Mouse (Mus musculus) kidney, postnatal 0 days (tissue): ENCODE data around the gene Gm10134. TPM values are rescaled to one million over a fixed set of nuclear protein-coding genes. Genes with fewer than 3 reads are reported as not detected.

Source experiments
- ATAC-seq: fragments of 200-750 bp; cut with Nextera tagmentation; replicated peaks from 2 replicates; pipeline ENCODE4 v1.8.0; 2017; ENCODE audit warnings: low read depth, moderate number of reproducible peaks, moderate TSS enrichment, moderate library complexity; ENCODE audit not compliant: low FRiP score
- DNase-seq: peaks from one replicate; pipeline ENCODE4 v3.0.0-alpha.2; 2016; ENCODE audit warnings: low spot score
- H3K27ac ChIP-seq: fragments of 300-500 bp; sonication (generic); 2 replicates; pipeline ENCODE4 v1.5.1; 2014; ENCODE audit warnings: mild to moderate bottlenecking
- H3K27me3 ChIP-seq: fragments of 300-500 bp; sonication (generic); 2 replicates; pipeline ENCODE4 v1.6.1; 2014; ENCODE audit warnings: low read length, mixed read lengths; ENCODE audit not compliant: insufficient read depth
- H3K36me3 ChIP-seq: fragments of 300-500 bp; sonication (generic); 2 replicates; pipeline ENCODE4 v1.6.1; 2014; ENCODE audit warnings: low read length, mixed read lengths; ENCODE audit not compliant: insufficient read depth
- H3K4me1 ChIP-seq: fragments of 300-500 bp; sonication (generic); replicated peaks from 2 replicates; pipeline ENCODE4 v1.6.1; 2014; ENCODE audit warnings: antibody characterized with exemption, low read length, mixed read lengths; ENCODE audit not compliant: insufficient read depth
- H3K4me2 ChIP-seq: fragments of 300-500 bp; sonication (generic); 2 replicates; pipeline ENCODE4 v1.6.1; 2014; ENCODE audit warnings: mild to moderate bottlenecking, low read length, moderate library complexity, mixed read lengths
- H3K4me3 ChIP-seq: fragments of 300-500 bp; sonication (generic); replicated peaks from 2 replicates; pipeline ENCODE4 v1.5.1; 2014; ENCODE audit warnings: low read depth, low read length
- H3K9ac ChIP-seq: fragments of 300-500 bp; sonication (generic); 2 replicates; pipeline ENCODE4 v1.6.1; 2014; ENCODE audit warnings: low read depth, low read length
- H3K9me3 ChIP-seq: fragments of 300-500 bp; sonication (generic); replicated peaks from 2 replicates; pipeline ENCODE4 v1.6.1; 2016; ENCODE audit warnings: low read length, inconsistent platforms, mixed read lengths
- CTCF ChIP-seq: IDR thresholded peaks from 2 replicates; pipeline ENCODE4 v1.5.1; 2016; ENCODE audit warnings: antibody characterized with exemption, low read depth, mild to moderate bottlenecking, moderate library complexity
- WGBS: fragments of 180-500 bp; shearing (Covaris S2); extraction: QIAGEN DNeasy Blood & Tissue Kit; methylation state at CpG from one replicate; pipeline ENCODE4 v1.1.7; 2014; 5-methylcytosine and 5-hydroxymethylcytosine counted together
- polyA plus RNA-seq: library from polyadenylated mRNA; unstranded; fragments of >200 nt; fragmentation: Nextera tagmentation; extraction: Ambion mirVana; gene quantifications from 2 replicates; pipeline ENCODE4 v1.2.1, GENCODE M21; 2015

Gene Gm10134
- polyA plus RNA-seq, 1 experiment from 2014 or later, result 11.1 TPM

GRCm38 (mm10) chr2:28522166-28522565 is 16.3 kb downstream of the Gm10134 start:
- H3K27ac ChIP-seq, result no peak overlapping the region
- H3K9ac ChIP-seq, result no peak overlapping the region
- no peaks in the 10 kb centered on the region for H3K27me3 ChIP-seq
- ATAC-seq (no peak), DNase-seq (no peak)
- no peak overlapping the region for H3K4me3 ChIP-seq
- no peaks in the 10 kb centered on the region for H3K36me3 ChIP-seq
- no peak for TF ChIP-seq CTCF
- no peak overlapping the region for H3K4me2 ChIP-seq
- WGBS, result 79% methylated on average over 4 of the region's 4 CpGs
- H3K4me1 ChIP-seq, result peaks cover 31% of the 10 kb centered on the region; the same call in 1 of the 2 replicates
- no peaks in the 10 kb centered on the region for H3K9me3 ChIP-seq

- no peak overlapping the region for H3K4me2 ChIP-seq
- no peak overlapping the region for H3K27ac ChIP-seq
- H3K27me3 ChIP-seq, result no peaks in the 10 kb centered on the region
- peaks cover 25% of the 10 kb centered on the region; the same call in 1 of the 2 replicates for H3K4me1 ChIP-seq
- no peak for TF ChIP-seq CTCF
- DNase-seq, result peak; percentile 79
- no peak overlapping the region for H3K4me3 ChIP-seq
- no peaks in the 10 kb centered on the region for H3K9me3 ChIP-seq
- H3K36me3 ChIP-seq, result no peaks in the 10 kb centered on the region
- no peak overlapping the region for H3K9ac ChIP-seq
- WGBS, result 38% methylated on average over 5 of the region's 5 CpGs
- peak; percentile 49 for ATAC-seq
These were observed 17.8 kb downstream of the Gm10134 start for GRCm38 (mm10) chr2:28523643-28524117.

DNA sequence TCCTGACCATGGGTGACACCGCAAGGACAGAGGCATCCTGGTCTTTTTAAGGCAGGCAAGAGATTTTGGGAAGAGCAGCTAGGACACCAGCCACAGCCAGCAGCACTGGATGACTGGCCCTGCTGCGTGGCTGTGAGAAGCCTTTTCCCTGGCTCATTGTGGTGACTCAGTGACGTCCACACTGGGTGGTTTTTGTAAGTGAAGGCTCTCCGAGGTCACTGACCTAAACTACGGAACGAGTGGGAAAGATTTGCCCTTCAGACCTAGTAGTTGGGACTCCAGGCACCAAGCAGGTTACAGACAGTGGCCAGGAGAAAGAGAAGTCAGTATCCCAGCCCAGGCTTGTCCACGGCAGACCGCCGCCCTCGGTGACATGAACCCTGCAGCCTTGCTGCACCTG is 18.5 kb downstream of the Gm10134 start:
- TF ChIP-seq CTCF, result no peak
- H3K4me1 ChIP-seq, result peaks cover 25% of the 10 kb centered on the region; the same call in 1 of the 2 replicates
- DNase-seq (no peak), ATAC-seq (no peak)
- no peak overlapping the region for H3K4me2 ChIP-seq
- H3K27ac ChIP-seq, result peak overlapping the region; percentile 69; the same call in 1 of the 2 replicates
- 85% methylated on average over 10 of the region's 10 CpGs for WGBS
- no peaks in the 10 kb centered on the region for H3K27me3 ChIP-seq
- no peak overlapping the region for H3K9ac ChIP-seq
- no peaks in the 10 kb centered on the region for H3K36me3 ChIP-seq
- no peak overlapping the region for H3K4me3 ChIP-seq
- H3K9me3 ChIP-seq, result no peaks in the 10 kb centered on the region

DNA sequence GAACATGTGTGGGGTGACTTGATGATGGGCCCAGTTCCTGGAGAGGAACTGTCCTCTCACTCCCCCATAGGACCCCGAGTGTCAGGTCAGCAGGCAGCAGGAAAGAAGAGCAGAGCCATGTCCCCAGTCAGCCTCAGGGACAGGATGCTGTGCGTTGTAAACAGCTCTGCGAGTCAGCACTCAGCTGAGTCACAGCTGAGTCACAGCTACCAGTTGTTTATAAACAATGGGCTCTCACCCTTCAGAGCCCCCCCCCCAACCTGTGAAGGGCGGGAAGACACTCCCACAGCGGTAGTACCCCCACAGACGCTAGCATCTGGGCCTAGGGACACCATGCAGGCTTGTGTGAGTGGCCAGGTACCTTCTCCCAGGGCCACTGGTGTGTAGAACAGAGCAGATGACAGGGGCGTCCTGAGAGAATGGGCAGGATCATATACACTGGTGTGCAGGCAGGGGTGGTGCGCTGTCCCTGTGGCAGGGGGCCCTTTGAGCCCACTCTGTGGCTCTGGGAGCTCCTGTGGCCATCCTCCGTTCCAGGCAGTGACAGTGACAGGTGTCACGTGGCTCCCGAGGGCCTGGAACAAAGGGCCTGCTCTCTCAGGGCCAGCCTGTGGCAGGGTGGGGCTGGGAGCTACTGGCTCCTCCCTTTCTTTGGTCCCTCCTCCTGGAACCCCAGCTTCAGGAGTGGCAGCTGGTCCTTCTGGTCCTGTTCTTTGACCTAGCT is 19.5 kb downstream of the Gm10134 start:
- whole genome bisulfite sequencing, result 23% methylated on average over 11 of the region's 11 CpGs
- Histone ChIP-seq H3K4me1 (peaks cover 32% of the 10 kb centered on the region; the same call in 1 of the 2 replicates), H3K27me3 (no peaks in the 10 kb centered on the region), H3K27ac (peak overlapping the region; percentile 69), H3K4me3 (no peak overlapping the region), H3K36me3 (no peaks in the 10 kb centered on the region), H3K9ac (no peak overlapping the region), H3K9me3 (no peaks in the 10 kb centered on the region), H3K4me2 (no peak overlapping the region)
- ATAC-seq (peak; percentile 80; the same call in 1 of the 2 replicates), DNase-seq (peak; percentile 67)
- TF ChIP-seq CTCF, result no peak

GRCm38 (mm10) chr2:28525943-28526876 is 20.3 kb downstream of the Gm10134 start:
- Histone ChIP-seq H3K27me3 (no peaks in the 10 kb centered on the region), H3K9me3 (no peaks in the 10 kb centered on the region), H3K4me3 (no peak overlapping the region), H3K36me3 (no peaks in the 10 kb centered on the region), H3K27ac (peak overlapping the region; percentile 69), H3K4me1 (peaks cover 36% of the 10 kb centered on the region; the same call in 1 of the 2 replicates), H3K4me2 (no peak overlapping the region), H3K9ac (no peak overlapping the region)
- WGBS, result 44% methylated on average over 12 of the region's 12 CpGs
- DNase-seq, result no peak
- TF ChIP-seq CTCF, result peak; percentile 50; the same call in 1 of the 2 replicates
- ATAC-seq, result no peak
